Mouse (Mus musculus): ENCODE data around the gene Eml6.

- TF ChIP-seq CTCF (IDR thresholded peaks at IDR 0.05; ENCODE audit: low read depth, low read length), result no peak
- no peak for TF ChIP-seq POLR2A (IDR thresholded peaks at IDR 0.05; ENCODE audit: insufficient read depth, low read length)
- TF ChIP-seq EP300 (IDR thresholded peaks at IDR 0.05; ENCODE audit: insufficient read depth, low read depth, low read length), result no peak
These were observed 66.5 kb downstream of the Eml6 start for GRCm38 (mm10) chr11:29959366-29959765.

Data from ES-Bruce4 (cell line).